Mouse (Mus musculus): ENCODE data around the gene Suds3.

Suds3 gene

GRCm38 (mm10) chr5:117135869-117136268 lies 20.0 kb upstream of the Suds3 start:
- DNase-seq = peak; percentile 60

GRCm38 (mm10) chr5:117134889-117135456 lies 19.1 kb upstream of the Suds3 start:
- no peak for DNase-seq

GRCm38 (mm10) chr5:117134066-117134888 lies 18.4 kb upstream of the Suds3 start:
- DNase-seq = no peak

DNA sequence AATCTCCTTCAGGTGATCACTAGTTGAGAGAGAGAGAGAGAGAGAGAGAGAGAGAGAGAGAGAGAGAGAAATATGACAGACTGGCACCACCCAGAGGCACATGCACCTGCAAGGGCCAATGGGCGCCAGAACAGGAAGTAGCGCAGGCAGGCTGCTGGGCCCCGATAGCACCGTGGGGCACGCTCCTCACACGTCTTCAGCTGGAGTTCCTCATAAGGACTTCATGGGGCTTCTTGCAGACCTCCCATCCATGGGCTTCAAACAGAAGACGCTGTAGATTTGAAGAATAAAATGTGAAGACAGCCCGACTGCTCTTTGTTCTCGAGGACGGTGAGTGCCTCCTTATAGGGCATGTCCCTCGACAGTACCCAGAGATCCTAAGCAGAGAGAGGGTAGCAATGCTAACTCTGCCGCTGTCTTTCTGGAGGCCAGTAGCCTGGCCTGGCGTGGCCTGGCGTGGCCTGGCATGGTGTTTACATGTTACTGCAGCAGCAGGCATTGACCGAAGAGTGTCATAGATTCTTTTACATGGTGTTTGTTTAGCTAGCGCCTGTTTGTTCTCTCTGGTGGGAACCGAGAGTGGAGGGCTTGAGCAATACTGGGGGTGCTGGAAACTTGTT lies 17.6 kb upstream of the Suds3 start:
- peak; percentile 63 for DNase-seq

- no peak for DNase-seq
Measured at GRCm38 (mm10) chr5:117130726-117131125, 14.8 kb upstream of the Suds3 start.

GRCm38 (mm10) chr5:117127051-117127450 lies 11.1 kb upstream of the Suds3 start:
- DNase-seq = no peak

GRCm38 (mm10) chr5:117125482-117126346 lies 9.8 kb upstream of the Suds3 start:
- DNase-seq = no peak

DNA sequence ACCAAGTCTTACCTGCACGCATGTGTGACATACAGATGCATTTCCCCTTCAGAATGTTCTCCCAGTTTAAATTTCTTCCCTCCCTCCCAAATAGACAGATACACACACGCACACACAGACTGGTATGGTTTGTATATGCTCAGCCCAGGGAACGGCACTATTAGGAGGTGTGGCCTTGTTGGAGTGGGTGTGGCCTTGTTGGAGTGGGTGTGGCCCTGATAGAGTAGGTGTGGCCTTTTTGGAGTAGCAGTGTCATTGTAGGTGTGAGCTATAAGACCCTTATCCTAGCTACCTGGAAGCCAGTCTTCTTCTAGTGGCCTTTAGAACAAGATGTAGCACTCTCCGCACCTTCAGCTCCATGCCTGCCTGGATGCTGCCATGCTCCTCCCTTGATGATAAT lies 7.9 kb upstream of the Suds3 start:
- DNase-seq = no peak

DNA sequence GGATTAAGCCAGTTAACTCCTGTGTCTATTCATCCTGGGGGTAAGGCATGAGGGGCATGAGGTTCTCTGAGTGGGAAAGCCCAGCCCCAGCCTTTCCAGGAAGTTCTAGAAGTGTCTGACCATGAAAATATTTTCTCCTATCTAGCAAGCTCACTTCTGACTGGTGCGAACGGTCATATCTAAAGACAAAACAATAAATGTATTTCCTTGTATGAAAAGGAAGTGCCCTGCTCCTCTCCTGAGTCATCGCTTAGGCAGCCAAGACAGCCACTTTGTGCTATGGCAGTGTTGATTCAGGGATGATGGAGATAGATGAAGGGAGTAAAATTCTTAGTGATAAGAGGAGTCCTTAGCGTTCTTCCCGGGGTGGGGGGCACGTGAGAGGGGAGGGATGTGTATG lies 7.2 kb upstream of the Suds3 start:
- DNase-seq = no peak

DNA sequence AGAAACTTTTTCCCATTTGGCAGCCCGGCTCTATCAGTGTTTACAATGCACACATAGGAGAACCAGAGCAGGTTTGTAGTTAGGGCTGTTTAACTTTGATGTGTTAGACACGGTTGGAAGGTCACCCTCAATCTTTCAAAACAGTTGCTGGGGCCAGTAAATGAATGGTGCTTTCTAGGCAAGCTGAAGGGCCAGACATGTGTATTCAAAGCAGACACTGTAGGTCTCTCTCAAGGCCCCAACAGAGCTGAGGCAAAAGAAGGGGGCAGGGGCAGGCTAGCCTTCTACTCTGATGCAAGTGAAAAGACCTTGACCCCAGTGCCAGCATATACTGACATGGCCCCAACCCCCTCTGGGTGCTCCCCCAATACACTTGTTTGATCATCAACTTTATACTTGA lies 5.7 kb upstream of the Suds3 start:
- DNase-seq = no peak

GRCm38 (mm10) chr5:117120489-117121466 lies 4.9 kb upstream of the Suds3 start:
- DNase-seq = no peak

DNA sequence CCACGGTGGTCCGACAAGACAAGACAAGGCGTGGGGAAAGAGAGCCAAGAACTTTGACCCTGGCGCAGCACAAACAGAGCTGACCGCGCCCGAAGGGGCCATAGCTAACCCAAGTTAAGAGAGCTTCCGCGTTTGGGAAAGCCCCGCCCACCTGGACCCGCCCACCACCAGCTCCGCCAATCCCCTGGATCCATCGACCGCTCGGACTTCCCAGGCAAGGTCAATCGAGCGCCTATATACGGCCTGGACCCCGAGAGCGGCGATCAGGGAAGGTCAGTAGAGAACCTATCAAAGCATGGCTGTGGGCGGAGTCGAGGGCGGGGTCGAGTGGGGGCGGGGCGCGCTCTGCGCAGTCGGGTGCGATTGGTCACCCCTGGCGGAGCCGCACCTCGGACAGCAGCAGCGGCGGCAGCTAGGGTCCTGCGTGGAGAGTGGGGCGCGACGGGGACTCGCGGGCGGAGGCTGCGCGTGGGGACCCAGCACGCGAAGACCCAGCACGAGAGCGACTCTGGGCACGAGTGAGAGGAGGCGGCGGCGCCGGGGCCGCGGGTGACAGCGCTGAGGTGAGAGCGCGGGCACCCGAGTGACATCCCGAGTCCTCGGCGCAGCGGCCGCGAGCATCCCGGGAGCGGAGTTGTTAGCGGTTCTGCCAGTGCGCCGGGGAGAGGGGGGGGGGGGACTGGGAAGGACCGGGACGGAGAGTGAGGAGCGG lies 4.0 kb upstream of the Suds3 start, which contains the start of gene Taok3:
TSS of gene Taok3 (plus strand) at position 353 of the 712 bp plus-strand sequence.
- DNase-seq = peak; percentile 100

GRCm38 (mm10) chr5:117118850-117119249 lies 2.9 kb upstream of the Suds3 start:
- DNase-seq = no peak

DNA sequence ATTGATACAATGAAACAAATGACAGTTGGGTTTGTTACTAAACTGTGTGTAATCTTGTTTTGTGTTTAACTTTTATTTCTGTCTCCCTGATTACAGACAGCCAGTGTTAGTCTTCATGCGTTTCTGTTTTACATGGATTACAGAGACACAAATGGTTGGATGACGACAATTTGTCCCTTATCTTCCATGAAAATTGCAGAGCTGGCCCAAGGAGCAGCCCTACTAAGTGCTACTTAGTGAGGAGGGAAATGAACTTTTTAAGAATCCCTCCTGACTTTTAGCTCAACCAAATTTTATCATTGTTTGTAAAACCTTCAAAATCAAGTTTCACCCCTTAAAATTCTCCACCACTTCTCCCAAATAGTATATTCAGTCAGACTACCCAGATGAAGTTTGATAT lies 2.3 kb upstream of the Suds3 start:
- no peak for DNase-seq

DNA sequence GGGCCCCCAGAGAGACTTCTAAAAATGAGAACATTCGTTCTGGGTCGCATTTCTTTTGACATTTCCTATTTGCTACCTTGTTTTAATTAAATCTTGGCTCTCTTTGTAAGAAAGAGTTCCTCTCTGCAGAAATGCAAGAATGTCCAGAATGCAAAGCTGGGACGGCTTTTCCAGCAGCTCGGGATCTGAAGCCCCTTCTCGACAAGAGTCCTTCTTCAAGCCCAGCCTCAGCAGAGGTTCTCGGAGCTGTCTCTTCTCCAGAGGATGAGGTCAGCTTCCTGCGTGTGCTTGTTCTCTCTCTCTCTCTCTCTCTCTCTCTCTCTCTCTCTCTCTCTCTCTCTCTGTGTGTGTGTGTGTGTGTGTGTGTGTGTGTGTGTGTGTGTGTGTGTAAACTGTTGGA lies 1.8 kb upstream of the Suds3 start:
- DNase-seq = no peak

DNA sequence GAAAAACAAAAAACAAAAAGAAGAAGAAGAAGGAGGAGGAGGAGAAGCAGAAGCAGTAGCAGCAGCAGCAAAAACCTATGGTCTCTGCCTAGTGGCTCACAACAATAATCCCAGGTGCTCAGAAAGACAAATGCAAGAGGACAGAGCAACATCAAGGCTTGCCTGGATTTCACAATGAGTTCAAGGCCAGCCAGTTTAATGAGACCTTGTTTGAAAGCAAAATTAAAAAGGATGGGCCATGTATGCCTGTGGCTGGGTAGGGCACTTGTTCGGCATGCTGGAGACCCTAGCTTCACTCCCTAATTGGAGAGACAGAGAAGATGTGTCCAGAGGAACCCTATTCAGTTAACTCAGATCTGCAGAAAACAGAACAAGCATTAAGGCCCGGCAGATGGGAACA lies 1.3 kb upstream of the Suds3 start:
- no peak for DNase-seq

DNA sequence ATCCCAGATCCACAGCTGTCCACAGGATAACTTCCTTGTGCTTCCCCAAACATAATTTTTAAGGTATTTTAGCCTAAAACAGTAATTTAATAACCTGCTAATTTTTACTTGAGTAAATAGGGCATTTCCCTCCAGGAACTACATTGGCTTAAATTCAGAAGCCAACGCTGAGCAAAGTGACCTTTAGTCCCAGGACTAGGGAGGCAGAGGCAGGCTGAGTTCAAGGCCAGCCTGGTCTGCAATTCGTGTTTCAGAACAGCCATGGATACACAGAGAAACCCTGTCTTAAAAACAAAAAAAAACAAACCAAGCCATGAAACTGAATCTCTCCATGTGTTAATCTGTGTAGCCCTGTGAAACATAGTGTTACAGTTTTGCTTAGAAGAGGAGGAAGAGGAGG lies 747 bp upstream of the Suds3 start:
- no peak for DNase-seq

DNA sequence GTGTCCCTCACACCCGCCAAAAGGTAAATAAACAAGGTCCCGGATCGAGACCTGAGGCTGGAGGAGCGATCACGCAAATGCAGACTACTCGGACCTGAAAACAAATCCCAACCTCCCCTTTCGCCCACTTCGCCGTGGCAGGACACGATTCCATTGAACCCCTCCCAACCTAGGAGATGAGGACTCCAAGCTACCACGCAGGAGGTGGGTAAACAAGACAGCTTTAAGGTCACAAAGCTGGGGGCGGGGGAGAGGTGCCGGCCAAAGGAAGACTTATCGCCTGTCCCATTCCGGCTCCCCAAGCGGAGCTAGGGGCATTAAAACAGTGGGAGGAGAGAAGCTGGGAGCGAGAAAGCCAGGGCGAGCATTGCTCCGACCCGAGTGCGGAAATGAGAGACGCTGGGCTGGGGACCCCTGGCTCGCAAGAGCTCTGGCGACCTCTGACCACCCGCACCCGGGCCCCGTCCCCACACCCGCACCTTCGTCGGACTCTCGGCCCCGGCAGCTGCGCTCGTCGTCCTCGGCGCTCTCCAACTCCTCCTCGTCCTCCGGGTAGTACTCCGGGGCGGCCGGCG lies 633 bp downstream of the Suds3 start:
- DNase-seq = peak; percentile 25

DNA sequence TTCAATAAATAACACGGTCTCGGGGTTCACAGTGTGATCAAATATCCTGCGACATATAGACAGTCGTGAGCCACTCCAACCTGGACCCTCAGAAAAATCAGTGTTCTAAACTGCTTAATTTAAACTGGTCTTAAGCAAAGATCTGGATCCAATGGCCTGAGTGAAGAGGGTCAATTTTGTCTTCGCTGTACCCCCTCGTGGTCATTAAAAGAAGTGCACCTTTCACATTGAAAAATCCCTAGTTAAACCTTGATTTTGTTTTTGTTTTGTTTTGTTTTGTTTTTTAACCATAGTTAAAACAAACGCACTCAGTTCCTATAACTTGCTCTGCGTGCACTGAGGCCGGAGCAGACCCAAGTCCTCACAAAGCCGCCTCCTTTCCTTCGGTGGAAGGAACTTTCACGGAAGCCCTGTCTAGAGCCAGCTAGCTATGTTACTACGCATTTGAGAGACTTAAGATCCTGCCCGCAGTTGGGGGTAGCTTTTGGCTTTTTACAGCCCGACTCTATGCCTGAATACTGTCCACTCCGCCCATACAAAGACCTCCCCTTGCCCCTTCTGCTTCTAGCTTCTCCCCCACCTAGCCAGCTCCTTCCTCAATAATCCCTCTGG lies 1.2 kb downstream of the Suds3 start:
- DNase-seq = no peak

DNA sequence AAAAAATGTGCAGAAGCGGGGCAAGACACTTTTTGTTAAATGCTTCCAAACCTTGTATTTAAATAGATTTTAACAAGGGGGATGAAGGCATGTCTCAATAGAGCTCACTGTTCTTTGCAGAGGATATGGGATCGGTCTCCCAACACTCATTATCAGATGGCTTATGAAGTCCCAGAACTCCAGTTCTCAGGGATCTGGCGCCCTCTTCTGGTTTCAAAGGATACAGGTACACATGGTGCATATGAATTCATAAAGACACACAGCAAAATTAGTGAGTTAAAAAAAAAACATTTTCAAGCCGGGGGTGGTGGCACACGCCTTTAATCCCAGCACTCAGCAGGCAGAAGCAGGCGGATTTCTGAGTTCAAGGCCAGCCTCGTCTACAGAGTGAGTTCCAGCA lies 2.6 kb downstream of the Suds3 start:
- DNase-seq = no peak

DNA sequence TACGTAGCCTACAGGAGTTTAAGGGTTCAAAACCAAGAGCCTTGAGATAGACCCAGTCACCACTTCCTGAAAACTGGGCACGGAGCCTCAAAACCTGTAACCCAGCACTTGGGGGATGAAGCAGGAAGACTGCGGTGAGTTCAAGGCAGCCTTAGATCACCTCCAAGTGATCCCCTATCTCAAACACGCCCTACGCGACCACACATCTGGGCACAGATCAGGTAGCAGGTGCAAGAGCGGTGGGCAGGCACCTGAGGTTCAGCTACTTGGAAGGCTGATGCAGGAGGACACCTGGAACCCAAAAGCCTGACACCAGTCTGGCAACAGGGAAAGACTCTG lies 4.2 kb downstream of the Suds3 start:
- DNase-seq = no peak
